11 mouse cellular contexts compared by ENCODE assay signal in the genomic region with DNA sequence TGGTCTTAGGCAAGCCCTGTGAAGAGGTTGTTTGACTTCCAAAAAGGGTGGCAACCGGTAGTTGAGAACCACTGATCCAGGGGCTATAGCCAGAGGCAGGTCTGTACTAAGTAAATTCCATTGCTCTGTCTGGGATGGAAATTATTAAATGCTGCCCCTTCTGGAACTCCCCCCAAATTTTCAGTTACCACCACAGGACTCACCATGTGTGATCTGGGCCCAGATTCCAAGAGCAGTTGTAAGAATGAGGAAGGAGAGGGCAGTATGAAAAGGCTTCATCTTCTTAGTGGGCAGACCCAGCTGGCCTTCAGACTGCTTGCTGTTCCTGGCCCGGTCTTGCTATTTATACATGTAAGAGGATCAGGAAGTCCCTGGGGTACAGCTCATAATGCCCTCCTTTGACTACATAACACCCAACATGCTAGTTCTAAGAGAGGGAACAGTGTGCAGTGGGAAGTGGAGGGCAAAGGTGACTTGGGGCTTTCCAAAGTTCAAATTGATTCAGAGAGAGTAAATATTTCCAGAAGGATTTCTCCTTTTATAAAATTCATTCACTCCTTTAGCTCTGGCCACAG. TPM values are rescaled to one million over a fixed set of nuclear protein-coding genes. Genes with fewer than 3 reads are reported as not detected.
DNase-seq lines count a peak whose midpoint lies in the region; ATAC-seq and TF ChIP-seq lines count a peak whose summit lies in the region.
"Had no signal": no experiment of that assay in that cellular context is flagged by ENCODE, and none has a peak within 500 bp of the region (broad histone marks: within the 10 kb centered on the region; RNA-seq: fewer than 3 reads in every experiment).

Gene Ccl9 (minus strand): TSS at position 451 of the 575 bp plus-strand sequence.

- H3K9ac ChIP-seq in forebrain, embryonic 14.5 days (ENCODE audit: low read length): no peak within 1 kb of the TSS
- no peak within 1 kb of the TSS for H3K9ac ChIP-seq in forebrain, postnatal 0 days
- H3K9ac ChIP-seq in neural tube, embryonic 11.5 days (ENCODE audit: low read length): no peak within 1 kb of the TSS
- no peak within 1 kb of the TSS for H3K9ac ChIP-seq in neural tube, embryonic 15.5 days (replicated peaks)
- 0 out of 2 replicates have a peak within 1 kb of the TSS, but pooled peaks have one; percentile 5 for H3K9ac ChIP-seq in liver, embryonic 16.5 days (ENCODE audit: low read depth, low read length)
- H3K9ac ChIP-seq: embryonic facial prominence, embryonic 15.5 days had no signal

- no peaks in the 10 kb centered on the region for H3K36me3 ChIP-seq in forebrain, embryonic 14.5 days (ENCODE audit: control insufficient read depth, insufficient read depth, low read length)
- no peaks in the 10 kb centered on the region for H3K36me3 ChIP-seq in forebrain, postnatal 0 days (ENCODE audit: insufficient read depth)
- H3K36me3 ChIP-seq in neural tube, embryonic 11.5 days (ENCODE audit: control insufficient read depth, insufficient read depth, low read length): no peaks in the 10 kb centered on the region
- no peaks in the 10 kb centered on the region for H3K36me3 ChIP-seq in neural tube, embryonic 15.5 days
- no peaks in the 10 kb centered on the region; the same call in 1 of the 2 replicates for H3K36me3 ChIP-seq in liver, embryonic 16.5 days (ENCODE audit: control insufficient read depth, insufficient read depth)
- H3K36me3 ChIP-seq: embryonic facial prominence, embryonic 15.5 days had no signal

- TF ChIP-seq CTCF in forebrain, postnatal 0 days (IDR thresholded peaks at IDR 0.05; ENCODE audit: low read depth): no peak
- TF ChIP-seq CTCF in lung, adult 2 months (IDR thresholded peaks at IDR 0.05; ENCODE audit: insufficient read depth, low read length): no peak

- no peak within 1 kb of the TSS for H3K27ac ChIP-seq in forebrain, embryonic 14.5 days (ENCODE audit: low read depth, low read length)
- H3K27ac ChIP-seq in forebrain, postnatal 0 days (ENCODE audit: low read depth, low read length): no peak within 1 kb of the TSS
- H3K27ac ChIP-seq in neural tube, embryonic 11.5 days (ENCODE audit: low read depth, low read length): no peak within 1 kb of the TSS
- H3K27ac ChIP-seq in neural tube, embryonic 15.5 days (replicated peaks): no peak within 1 kb of the TSS
- peak within 1 kb of the TSS; percentile 72 for H3K27ac ChIP-seq in liver, embryonic 16.5 days (ENCODE audit: low read length)
- H3K27ac ChIP-seq: embryonic facial prominence, embryonic 15.5 days had no signal

- no peaks in the 10 kb centered on the region for H3K9me3 ChIP-seq in forebrain, embryonic 14.5 days (replicated peaks; ENCODE audit: control insufficient read depth, low read length)
- H3K9me3 ChIP-seq in forebrain, postnatal 0 days (ENCODE audit: low read length): no peaks in the 10 kb centered on the region
- no peaks in the 10 kb centered on the region for H3K9me3 ChIP-seq in neural tube, embryonic 11.5 days (ENCODE audit: control insufficient read depth, low read length)
- no peaks in the 10 kb centered on the region for H3K9me3 ChIP-seq in neural tube, embryonic 15.5 days (replicated peaks)
- no peaks in the 10 kb centered on the region for H3K9me3 ChIP-seq in liver, embryonic 16.5 days (replicated peaks; ENCODE audit: control insufficient read depth, low read length)
- H3K9me3 ChIP-seq: embryonic facial prominence, embryonic 15.5 days had no signal

- no peak for ATAC-seq in forebrain, embryonic 14.5 days
- no peak for ATAC-seq in forebrain, postnatal 0 days
- no peak for ATAC-seq in neural tube, embryonic 11.5 days (ENCODE audit: insufficient read depth, low FRiP score, low TSS enrichment)
- no peak for ATAC-seq in neural tube, embryonic 15.5 days (ENCODE audit: low FRiP score)
- ATAC-seq in liver, embryonic 16.5 days (ENCODE audit: low read depth): peak; percentile 83

- no peak within 1 kb of the TSS for H3K4me3 ChIP-seq in forebrain, embryonic 14.5 days (ENCODE audit: low read depth, low read length)
- no peak within 1 kb of the TSS for H3K4me3 ChIP-seq in forebrain, postnatal 0 days (ENCODE audit: low read depth, low read length)
- no peak within 1 kb of the TSS for H3K4me3 ChIP-seq in neural tube, embryonic 11.5 days (ENCODE audit: low read depth, low read length)
- H3K4me3 ChIP-seq in neural tube, embryonic 15.5 days (replicated peaks): no peak within 1 kb of the TSS
- peak within 1 kb of the TSS; percentile 31 for H3K4me3 ChIP-seq in liver, embryonic 16.5 days (ENCODE audit: low read depth, low read length)
- no peak within 1 kb of the TSS for H3K4me3 ChIP-seq in lung, adult 2 months (replicated peaks; ENCODE audit: extremely low read depth, low read depth, low read length)
- H3K4me3 ChIP-seq: embryonic facial prominence, embryonic 15.5 days had no signal

- H3K27me3 ChIP-seq in forebrain, embryonic 14.5 days (replicated peaks; ENCODE audit: control insufficient read depth, insufficient read depth, low read length): no peaks in the 10 kb centered on the region
- H3K27me3 ChIP-seq in forebrain, postnatal 0 days (ENCODE audit: insufficient read depth, low read length): no peaks in the 10 kb centered on the region
- H3K27me3 ChIP-seq in neural tube, embryonic 11.5 days (ENCODE audit: control insufficient read depth, insufficient read depth, low read length): no peaks in the 10 kb centered on the region
- H3K27me3 ChIP-seq in neural tube, embryonic 15.5 days (replicated peaks): no peaks in the 10 kb centered on the region
- no peaks in the 10 kb centered on the region for H3K27me3 ChIP-seq in liver, embryonic 16.5 days (ENCODE audit: control insufficient read depth, insufficient read depth, low read depth, low read length)
- H3K27me3 ChIP-seq: embryonic facial prominence, embryonic 15.5 days had no signal

- peak; percentile 1 for DNase-seq in forebrain, embryonic 14.5 days (ENCODE audit: low spot score)
- no peak for DNase-seq in forebrain, postnatal 0 days
- peak; percentile 16 for DNase-seq in neural tube, embryonic 11.5 days (ENCODE audit: low spot score)
- no peak for DNase-seq in adrenal gland, adult 2 months
- DNase-seq in kidney, postnatal 25 days: no peak
- DNase-seq in lung, adult 2 months: no peak
- DNase-seq: kidney, adult 8-10 months had no signal

- no peak for TF ChIP-seq POLR2A in lung, adult 2 months (IDR thresholded peaks at IDR 0.05; ENCODE audit: borderline replicate concordance, extremely low read depth, low read depth, low read length)

- no peak within 1 kb of the TSS for H3K4me2 ChIP-seq in forebrain, embryonic 14.5 days (ENCODE audit: low read length)
- no peak within 1 kb of the TSS for H3K4me2 ChIP-seq in forebrain, postnatal 0 days (ENCODE audit: low read depth)
- H3K4me2 ChIP-seq in neural tube, embryonic 11.5 days (ENCODE audit: low read depth): no peak within 1 kb of the TSS
- no peak within 1 kb of the TSS for H3K4me2 ChIP-seq in neural tube, embryonic 15.5 days
- peak within 1 kb of the TSS; percentile 37 for H3K4me2 ChIP-seq in liver, embryonic 16.5 days (ENCODE audit: low read depth, low read length)
- H3K4me2 ChIP-seq: embryonic facial prominence, embryonic 15.5 days; midbrain, embryonic 11.5 days had no signal

- no peaks in the 10 kb centered on the region for H3K4me1 ChIP-seq in forebrain, embryonic 14.5 days (ENCODE audit: control insufficient read depth, insufficient read depth, low read length)
- no peaks in the 10 kb centered on the region for H3K4me1 ChIP-seq in forebrain, postnatal 0 days (ENCODE audit: insufficient read depth)
- no peaks in the 10 kb centered on the region for H3K4me1 ChIP-seq in neural tube, embryonic 11.5 days (ENCODE audit: control insufficient read depth, insufficient read depth, low read length)
- no peaks in the 10 kb centered on the region for H3K4me1 ChIP-seq in neural tube, embryonic 15.5 days
- H3K4me1 ChIP-seq in liver, embryonic 16.5 days (ENCODE audit: control insufficient read depth, low read depth, low read length): no peaks in the 10 kb centered on the region; the same call in 1 of the 2 replicates
- H3K4me1 ChIP-seq in lung, adult 2 months (ENCODE audit: control insufficient read depth, insufficient read depth, low read length): no peaks in the 10 kb centered on the region
- H3K4me1 ChIP-seq: embryonic facial prominence, embryonic 15.5 days had no signal

- WGBS in forebrain, embryonic 14.5 days: 49% methylated on average over 2 of the region's 2 CpGs
- 57% methylated on average over 2 of the region's 2 CpGs for WGBS in forebrain, postnatal 0 days
- 52% methylated on average over 2 of the region's 2 CpGs for WGBS in neural tube, embryonic 11.5 days
- 74% methylated on average over 2 of the region's 2 CpGs for WGBS in neural tube, embryonic 15.5 days
- WGBS in liver, embryonic 16.5 days (ENCODE audit: insufficient replicate concordance): 30% methylated on average over 2 of the region's 2 CpGs
- WGBS in lung, adult 2 months: 57% methylated on average over 2 of the region's 2 CpGs

RNA-seq across cellular contexts. Expression of gene Ccl9, which starts in this region (rescaled TPM):
- 1.2 and 2.0 TPM in 2 replicates for polyA plus RNA-seq in forebrain, embryonic 14.5 days (2014; fragmentation: Nextera tagmentation; extraction: Ambion mirVana)
- total RNA-seq in forebrain, postnatal 0 days (2014; rRNA removed): 1.2 and 1.8 TPM in 2 replicates
- polyA plus RNA-seq in forebrain, postnatal 0 days (2015; fragmentation: Nextera tagmentation; extraction: Ambion mirVana): 2.5 and 3.4 TPM in 2 replicates
- 0.88 and 3.2 TPM in 2 replicates for polyA plus RNA-seq in neural tube, embryonic 11.5 days (2014; fragmentation: Nextera tagmentation; extraction: Ambion mirVana)
- polyA plus RNA-seq in neural tube, embryonic 15.5 days (2015; fragmentation: Nextera tagmentation; extraction: Ambion mirVana): 2.7 and 4.5 TPM in 2 replicates
- 66.8 and 71.8 TPM in 2 replicates for polyA plus RNA-seq in liver, embryonic 16.5 days (2015; fragmentation: Nextera tagmentation; extraction: Ambion mirVana)
- 10 to 100 TPM in 1 of 2 experiments, 1 to 10 TPM in 1; 5.2 to 12.1 TPM for total RNA-seq in adrenal gland, adult 2 months (2021)
- polyA plus RNA-seq in adrenal gland, adult 2 months (2012; rRNA removed): 0.42 and 0.53 TPM in 2 replicates
- 3.6 and 8.0 TPM in 2 replicates for polyA plus RNA-seq in lung, adult 2 months (2012; rRNA removed)

Comparison
In these comparisons a context has a peak if more than half of its experiments do, and no peak if none do; other contexts are left out.
1. DNase-seq: peak in forebrain, embryonic 14.5 days (single experiment) and neural tube, embryonic 11.5 days (single experiment); none in forebrain, postnatal 0 days (single experiment), adrenal gland, adult 2 months (single experiment), kidney, postnatal 25 days (0 of 2) and lung, adult 2 months (single experiment).